Mouse (Mus musculus): ENCODE data around the gene Rac2.

GRCm38 (mm10) chr15:78616973-78617372 lies 44.4 kb upstream of the Rac2 start:
- no peak for TF ChIP-seq MAFK (IDR thresholded peaks at IDR 0.05; ENCODE audit: insufficient read depth, low read depth, low read length)
- TF ChIP-seq HCFC1 (IDR thresholded peaks at IDR 0.05; ENCODE audit: borderline replicate concordance, insufficient read depth, low read length), result no peak
- no peak for TF ChIP-seq CHD2 (IDR thresholded peaks at IDR 0.05; ENCODE audit: low read depth, low read length)
